Mouse (Mus musculus): ENCODE measurements around the gene Cdc25b. TPM values are rescaled to one million over a fixed set of nuclear protein-coding genes. Genes with fewer than 3 reads are reported as not detected.
"Not testable (repeated sequence)": the region's sequence is repeated elsewhere in the genome, so short reads cannot be mapped to it uniquely, and the experiment has no call there.

The Cdc25b gene
- polyA plus RNA-seq, 1 experiment: 10.8 TPM

DNA sequence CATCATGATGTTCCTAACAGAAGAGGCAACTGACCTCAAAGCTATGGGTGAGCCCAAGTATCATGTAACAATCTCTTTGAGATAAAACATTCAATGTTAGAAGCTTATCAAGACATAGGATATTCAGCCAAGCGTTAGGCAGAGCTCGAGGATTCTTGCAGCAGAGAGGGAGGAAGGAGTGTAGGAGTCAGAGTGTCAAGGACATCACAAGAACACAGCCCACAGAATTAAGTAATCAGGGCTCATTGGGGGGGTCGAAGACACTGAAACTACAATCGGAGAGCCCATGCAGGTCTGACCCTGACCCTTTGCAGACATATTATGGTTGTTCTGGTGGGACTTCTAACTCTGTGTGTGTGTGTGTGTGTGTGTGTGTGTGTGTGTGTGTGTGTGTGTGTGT is 33.3 kb downstream of the Cdc25b start:
- TF ChIP-seq FLI1 (IDR thresholded peaks at IDR 0.05; ENCODE audit: low read length): no peak
- TF ChIP-seq GATA1 (IDR thresholded peaks at IDR 0.05; ENCODE audit: borderline replicate concordance, low read length): no peak
- Histone ChIP-seq H3K27me3 (replicated peaks) (no peaks in the 10 kb centered on the region), H3K4me3 (replicated peaks) (no peak overlapping the region), H3K4me1 (peaks cover 68% of the 10 kb centered on the region), H3K9me3 (peaks cover 3% of the 10 kb centered on the region; the same call in 1 of the 2 replicates), H3K36me3 (replicated peaks; ENCODE audit: low read length) (peaks cover 3% of the 10 kb centered on the region)

DNA sequence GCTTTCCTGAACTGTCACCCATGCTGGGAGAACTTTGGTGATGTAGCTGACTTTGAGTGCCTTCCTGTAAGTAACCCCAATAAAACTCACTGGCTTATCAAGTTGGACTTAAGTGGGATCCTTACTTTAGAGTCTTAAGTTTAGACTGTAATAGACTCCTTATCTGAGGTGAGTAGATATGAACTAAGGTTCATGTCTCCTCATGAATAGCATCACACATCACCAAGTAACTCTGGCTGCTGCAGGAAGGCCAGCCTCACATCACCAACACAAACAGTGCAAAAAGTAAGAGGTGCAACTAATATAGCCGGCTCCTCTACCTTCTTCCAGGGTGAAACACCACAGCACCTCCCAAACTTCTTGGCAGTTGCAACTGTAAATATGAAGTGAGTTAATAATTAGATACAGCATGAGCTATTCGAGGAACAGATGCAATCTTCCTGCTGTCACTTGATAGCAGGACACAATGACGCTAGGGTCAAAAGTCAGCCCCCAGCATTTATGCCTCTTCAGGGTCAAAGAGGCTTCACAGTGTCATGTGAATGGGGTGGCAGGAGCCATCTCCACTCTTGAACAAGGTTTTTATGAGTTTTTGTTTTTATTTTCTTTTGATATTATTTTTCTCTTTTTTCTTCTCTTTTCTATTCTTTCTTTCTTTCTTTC is 35.2 kb downstream of the Cdc25b start:
- Histone ChIP-seq H3K4me1 (peaks cover 70% of the 10 kb centered on the region), H3K4me3 (replicated peaks) (peak overlapping the region; percentile 44), H3K27me3 (replicated peaks) (no peaks in the 10 kb centered on the region), H3K9me3 (peaks cover 3% of the 10 kb centered on the region; the same call in 1 of the 2 replicates), H3K36me3 (replicated peaks; ENCODE audit: low read length) (peaks cover 3% of the 10 kb centered on the region)
- no peak for TF ChIP-seq GATA1 (IDR thresholded peaks at IDR 0.05; ENCODE audit: borderline replicate concordance, low read length)

DNA sequence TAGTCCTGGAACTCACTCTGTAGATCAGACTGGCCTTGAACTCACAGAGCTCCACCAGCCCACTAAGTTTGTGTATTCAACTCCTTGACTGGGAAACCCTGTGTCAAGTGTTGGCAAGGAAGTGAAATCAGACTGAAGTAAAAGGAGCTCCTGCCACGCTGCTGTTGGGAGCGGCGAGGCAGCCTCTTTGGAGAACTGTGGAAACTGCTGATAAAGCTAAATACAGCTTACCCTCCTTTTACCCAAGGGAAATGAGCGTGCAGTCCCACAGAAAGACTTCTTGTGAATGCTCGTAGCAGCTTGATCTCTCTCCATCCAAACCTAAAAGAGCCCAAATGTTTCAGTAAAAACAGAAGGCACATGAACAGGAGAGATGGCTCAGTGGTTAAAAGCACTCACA is 35.8 kb downstream of the Cdc25b start:
- peak overlapping the region; percentile 64 for H3K4me3 ChIP-seq (replicated peaks)
- TF ChIP-seq FLI1 (IDR thresholded peaks at IDR 0.05; ENCODE audit: low read length): no peak
- TF ChIP-seq GATA1 (IDR thresholded peaks at IDR 0.05; ENCODE audit: borderline replicate concordance, low read length): no peak
- H3K36me3 ChIP-seq (replicated peaks; ENCODE audit: low read length): peaks cover 3% of the 10 kb centered on the region
- H3K9me3 ChIP-seq: peaks cover 3% of the 10 kb centered on the region; the same call in 1 of the 2 replicates
- H3K27me3 ChIP-seq (replicated peaks): no peaks in the 10 kb centered on the region
- H3K4me1 ChIP-seq: peaks cover 70% of the 10 kb centered on the region

- TF ChIP-seq FLI1 (IDR thresholded peaks at IDR 0.05; ENCODE audit: low read length): no peak
- TF ChIP-seq GATA1 (IDR thresholded peaks at IDR 0.05; ENCODE audit: borderline replicate concordance, low read length): no peak
- Histone ChIP-seq H3K27me3 (replicated peaks) (no peaks in the 10 kb centered on the region), H3K4me3 (replicated peaks) (peak overlapping the region; percentile 76), H3K36me3 (replicated peaks; ENCODE audit: low read length) (peaks cover 3% of the 10 kb centered on the region), H3K9me3 (peaks cover 3% of the 10 kb centered on the region; the same call in 1 of the 2 replicates), H3K4me1 (peaks cover 61% of the 10 kb centered on the region)
These were observed 36.8 kb downstream of the Cdc25b start for GRCm38 (mm10) chr2:131223569-131223968.

DNA sequence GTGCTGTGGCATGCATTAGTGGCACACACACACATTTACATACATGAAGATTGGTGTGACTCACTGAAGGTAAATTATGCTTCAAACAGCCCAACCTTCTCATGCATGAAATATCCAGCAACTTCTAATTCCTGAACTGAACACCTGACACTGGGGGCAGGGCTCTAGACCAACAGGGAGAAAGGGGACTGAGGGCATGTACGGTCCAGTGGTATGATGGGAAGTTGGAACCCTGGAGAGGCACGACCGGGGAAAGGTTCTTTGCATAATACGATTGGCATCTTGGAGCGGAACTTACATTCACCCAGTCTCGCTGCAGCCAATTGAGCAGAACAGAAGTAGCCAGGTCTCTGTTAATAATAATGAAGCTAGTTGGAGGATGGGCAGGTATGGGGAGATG is 38.4 kb downstream of the Cdc25b start:
- TF ChIP-seq GATA1 (IDR thresholded peaks at IDR 0.05; ENCODE audit: borderline replicate concordance, low read length) (no peak), FLI1 (IDR thresholded peaks at IDR 0.05; ENCODE audit: low read length) (no peak)
- Histone ChIP-seq H3K27me3 (replicated peaks) (no peaks in the 10 kb centered on the region), H3K4me1 (peaks cover 71% of the 10 kb centered on the region), H3K9me3 (peaks cover 3% of the 10 kb centered on the region; the same call in 1 of the 2 replicates), H3K36me3 (replicated peaks; ENCODE audit: low read length) (peaks cover 3% of the 10 kb centered on the region), H3K4me3 (replicated peaks) (no peak overlapping the region)

GRCm38 (mm10) chr2:131226669-131227068 is 39.9 kb downstream of the Cdc25b start:
- not testable (repeated sequence) for H3K4me3 ChIP-seq (replicated peaks); H3K36me3 ChIP-seq (replicated peaks; ENCODE audit: low read length); H3K27me3 ChIP-seq (replicated peaks); H3K9me3 ChIP-seq
- peaks cover 79% of the 10 kb centered on the region for H3K4me1 ChIP-seq

DNA sequence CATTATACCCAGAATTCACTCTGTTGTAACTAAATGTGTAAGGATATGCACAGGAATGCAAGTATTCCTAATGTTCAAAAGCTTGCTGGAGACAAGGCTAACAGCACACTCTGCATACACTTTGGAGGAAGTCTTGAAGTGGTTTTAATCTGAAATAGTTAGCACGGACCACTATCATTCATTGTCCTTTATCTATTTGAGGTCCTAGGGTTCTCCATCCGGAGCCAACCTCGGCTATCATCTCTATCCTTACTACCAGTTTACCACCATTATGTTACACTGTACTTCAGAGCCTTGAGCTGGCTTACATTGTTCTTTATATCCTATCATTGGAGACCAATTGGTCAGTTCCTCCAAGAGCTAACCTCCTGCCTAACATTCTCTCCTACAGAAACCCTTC is 40.5 kb downstream of the Cdc25b start:
- Histone ChIP-seq H3K4me3 (replicated peaks) (no peak overlapping the region), H3K36me3 (replicated peaks; ENCODE audit: low read length) (no peaks in the 10 kb centered on the region), H3K4me1 (peaks cover 76% of the 10 kb centered on the region), H3K9me3 (no peaks in the 10 kb centered on the region), H3K27me3 (replicated peaks) (no peaks in the 10 kb centered on the region)
- TF ChIP-seq FLI1 (IDR thresholded peaks at IDR 0.05; ENCODE audit: low read length) (no peak), GATA1 (IDR thresholded peaks at IDR 0.05; ENCODE audit: borderline replicate concordance, low read length) (no peak)

DNA sequence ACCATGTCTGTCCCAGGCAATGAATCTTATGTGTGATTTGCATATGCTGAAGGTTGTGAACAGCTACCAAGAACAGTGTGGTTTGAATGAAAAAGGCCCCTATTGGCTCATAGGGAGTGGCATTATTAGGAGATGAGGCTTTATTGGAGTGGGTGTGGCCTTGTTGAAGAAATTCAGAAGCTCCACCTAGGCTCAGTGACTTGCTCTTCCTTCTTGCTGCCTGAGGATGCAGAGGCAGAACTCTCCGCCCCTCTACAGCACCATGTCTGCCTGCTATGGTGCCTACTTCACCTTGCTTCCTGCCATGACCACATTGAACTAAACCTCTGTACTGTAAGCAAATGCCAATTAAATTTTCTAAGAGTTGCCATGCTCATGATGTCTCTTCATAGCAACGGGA is 45.8 kb downstream of the Cdc25b start:
- H3K4me1 ChIP-seq: peaks cover 77% of the 10 kb centered on the region
- no peaks in the 10 kb centered on the region for H3K9me3 ChIP-seq
- TF ChIP-seq GATA1 (IDR thresholded peaks at IDR 0.05; ENCODE audit: borderline replicate concordance, low read length) (no peak), FLI1 (IDR thresholded peaks at IDR 0.05; ENCODE audit: low read length) (no peak)
- H3K27me3 ChIP-seq (replicated peaks): no peaks in the 10 kb centered on the region
- H3K4me3 ChIP-seq (replicated peaks): peak overlapping the region; percentile 71
- peaks cover 27% of the 10 kb centered on the region for H3K36me3 ChIP-seq (replicated peaks; ENCODE audit: low read length)

GRCm38 (mm10) chr2:131233307-131234126 is 46.8 kb downstream of the Cdc25b start, which contains the start of gene Mavs:
TSS of gene Mavs (plus strand) at chr2:131234063.
- peaks cover 85% of the 10 kb centered on the region for H3K4me1 ChIP-seq
- no peaks in the 10 kb centered on the region for H3K9me3 ChIP-seq
- peaks cover 36% of the 10 kb centered on the region for H3K36me3 ChIP-seq (replicated peaks; ENCODE audit: low read length)
- peak within 1 kb of the TSS; percentile 97 for H3K4me3 ChIP-seq (replicated peaks)
- TF ChIP-seq GATA1 (IDR thresholded peaks at IDR 0.05; ENCODE audit: borderline replicate concordance, low read length) (no peak), FLI1 (IDR thresholded peaks at IDR 0.05; ENCODE audit: low read length) (no peak)
- no peaks in the 10 kb centered on the region for H3K27me3 ChIP-seq (replicated peaks)

DNA sequence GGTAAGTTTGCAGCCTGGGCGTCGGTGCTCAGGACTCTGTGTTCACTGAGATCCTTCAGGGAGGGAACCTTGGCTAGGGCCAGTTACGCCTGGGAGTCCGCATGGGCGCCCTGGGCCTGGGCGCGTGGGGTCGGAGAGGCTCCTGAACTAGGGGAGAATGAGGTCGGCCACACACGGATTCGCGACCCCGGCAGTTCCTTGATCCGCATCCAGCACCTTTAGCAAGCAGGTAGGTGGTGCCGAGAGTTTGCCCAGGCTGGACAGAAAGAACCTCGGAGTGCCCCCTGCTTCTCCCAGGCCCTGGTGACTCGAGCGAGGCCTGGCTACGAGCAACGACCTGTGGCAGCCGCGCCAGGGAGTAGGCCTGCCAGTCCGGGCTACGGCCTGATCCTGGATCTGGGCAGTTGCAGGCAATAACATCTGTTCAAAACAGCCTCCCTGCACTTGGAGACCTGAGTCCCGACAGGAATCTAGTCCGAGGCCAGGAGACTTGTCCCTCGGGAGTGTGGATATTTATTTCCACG is 47.4 kb downstream of the Cdc25b start:
- Histone ChIP-seq H3K27me3 (replicated peaks) (no peaks in the 10 kb centered on the region), H3K9me3 (no peaks in the 10 kb centered on the region), H3K36me3 (replicated peaks; ENCODE audit: low read length) (peaks cover 43% of the 10 kb centered on the region), H3K4me3 (replicated peaks) (peak overlapping the region; percentile 97), H3K4me1 (peaks cover 88% of the 10 kb centered on the region)
- TF ChIP-seq GATA1 (IDR thresholded peaks at IDR 0.05; ENCODE audit: borderline replicate concordance, low read length) (no peak), FLI1 (IDR thresholded peaks at IDR 0.05; ENCODE audit: low read length) (no peak)

Measured in megakaryocyte, embryonic 14.5 days (primary cell).